Mouse (Mus musculus) heart, postnatal 0 days (tissue): ENCODE measurements around the gene Vmn2r105.

Experiments used
- CTCF ChIP-seq: IDR thresholded peaks from 2 replicates; pipeline ENCODE4 v1.5.1; 2016; ENCODE audit warnings: antibody characterized with exemption, control low read depth, low read depth
- EP300 ChIP-seq: IDR thresholded peaks from 2 replicates; pipeline ENCODE4 v1.6.1; 2016; ENCODE audit warnings: antibody characterized with exemption, low read depth

DNA sequence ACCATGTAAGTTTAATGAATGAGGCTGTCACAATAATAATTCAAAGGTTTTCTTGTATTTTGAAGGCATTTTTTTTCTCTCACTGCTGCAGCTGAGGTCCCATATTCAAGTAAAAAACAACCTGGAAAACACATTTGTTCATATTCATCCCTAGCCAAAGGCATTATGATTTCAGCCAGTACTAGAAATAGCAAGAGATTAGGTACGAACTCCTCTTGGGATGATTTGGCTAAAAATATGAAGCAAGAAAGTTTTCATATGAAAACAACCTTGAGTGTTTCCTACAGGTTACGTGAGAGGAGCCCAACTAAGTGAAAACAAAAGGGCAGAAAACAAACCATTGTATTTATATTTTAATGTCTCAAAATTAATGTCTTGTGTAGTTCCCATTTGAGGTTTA lies at the start of gene Vmn2r105:
- TF ChIP-seq EP300 = no peak
- TF ChIP-seq CTCF = no peak
